Mouse (Mus musculus) liver, embryonic 13.5 days (tissue): ENCODE measurements around the gene Nuak2. TPM values are rescaled to one million over a fixed set of nuclear protein-coding genes. Genes with fewer than 3 reads are reported as not detected.

Source experiments
- ATAC-seq: fragments of 200-750 bp; cut with Nextera tagmentation; 2 replicates; pipeline ENCODE4 v1.8.0; 2017; ENCODE audit warnings: low read depth, mild to moderate bottlenecking, moderate number of reproducible peaks, moderate library complexity
- DNase-seq: peaks from one replicate; pipeline ENCODE4 v3.0.0; 2022
- H3K27ac ChIP-seq: fragments of 300-500 bp; sonication (generic); 2 replicates; pipeline ENCODE4 v1.5.1; 2015; ENCODE audit warnings: moderate library complexity, mild to moderate bottlenecking, inconsistent platforms
- H3K27me3 ChIP-seq: fragments of 300-500 bp; sonication (generic); 2 replicates; pipeline ENCODE4 v1.6.1; 2015; ENCODE audit warnings: mild to moderate bottlenecking, inconsistent platforms
- H3K36me3 ChIP-seq: fragments of 300-500 bp; sonication (generic); 2 replicates; pipeline ENCODE4 v1.6.1; 2015; ENCODE audit warnings: mild to moderate bottlenecking, inconsistent platforms
- H3K4me1 ChIP-seq: fragments of 300-500 bp; sonication (generic); replicated peaks from 2 replicates; pipeline ENCODE4 v1.6.1; 2015; ENCODE audit warnings: inconsistent platforms
- H3K4me2 ChIP-seq: fragments of 300-500 bp; sonication (generic); 2 replicates; pipeline ENCODE4 v1.6.1; 2015; ENCODE audit warnings: inconsistent platforms, mild to moderate bottlenecking, moderate library complexity
- H3K4me3 ChIP-seq: fragments of 300-500 bp; sonication (generic); replicated peaks from 2 replicates; pipeline ENCODE4 v1.5.1; 2015; ENCODE audit warnings: mild to moderate bottlenecking, inconsistent platforms
- H3K9ac ChIP-seq: fragments of 300-500 bp; sonication (generic); 2 replicates; pipeline ENCODE4 v1.6.1; 2015; ENCODE audit warnings: mild to moderate bottlenecking, inconsistent platforms
- H3K9me3 ChIP-seq: fragments of 300-500 bp; sonication (generic); replicated peaks from 2 replicates; pipeline ENCODE4 v1.6.1; 2016; ENCODE audit warnings: inconsistent platforms
- WGBS: fragments of 180-500 bp; shearing (Covaris S2); methylation state at CpG from one replicate; pipeline ENCODE4 v1.1.7; 2015; ENCODE audit not compliant: insufficient replicate concordance; 5-methylcytosine and 5-hydroxymethylcytosine counted together
- polyA plus RNA-seq: library from polyadenylated mRNA; unstranded; fragments of >200 nt; fragmentation: Nextera tagmentation; extraction: Ambion mirVana; gene quantifications from 2 replicates; pipeline ENCODE4 v1.2.1, GENCODE M21; 2015

Gene Nuak2
- polyA plus RNA-seq, 1 experiment from 2014 or later: 1.6 TPM

DNA sequence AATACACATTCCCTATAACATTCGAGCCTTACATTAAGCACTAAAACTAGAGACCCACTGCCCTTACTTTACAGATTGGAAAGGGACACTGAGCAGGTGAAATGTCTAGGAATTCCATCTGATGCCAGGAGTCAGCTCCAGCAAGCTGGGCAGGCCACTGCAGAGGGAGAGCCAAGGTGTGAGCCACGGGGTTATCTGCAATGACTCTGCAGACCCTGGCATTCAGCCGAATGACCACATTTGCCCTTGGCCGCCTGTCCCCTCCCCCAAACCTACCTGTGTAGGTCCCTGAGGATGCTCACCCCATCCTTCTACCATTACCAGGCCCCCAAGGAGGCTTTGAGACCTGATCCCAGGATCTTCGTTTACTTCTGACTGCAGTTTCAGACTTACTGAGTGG, 16.2 kb upstream of the Nuak2 start:
- Histone ChIP-seq H3K27me3 (peaks cover 88% of the 10 kb centered on the region), H3K9me3 (no peaks in the 10 kb centered on the region), H3K27ac (no peak overlapping the region), H3K36me3 (no peaks in the 10 kb centered on the region), H3K4me3 (no peak overlapping the region), H3K9ac (no peak overlapping the region), H3K4me2 (no peak overlapping the region), H3K4me1 (peaks cover 15% of the 10 kb centered on the region; the same call in 1 of the 2 replicates)
- ATAC-seq (no peak), DNase-seq (no peak)
- 64% methylated on average over 5 of the region's 5 CpGs for WGBS

GRCm38 (mm10) chr1:132301242-132301641, 14.7 kb upstream of the Nuak2 start:
- Histone ChIP-seq H3K4me2 (no peak overlapping the region), H3K9ac (no peak overlapping the region), H3K4me3 (no peak overlapping the region), H3K9me3 (no peaks in the 10 kb centered on the region), H3K27me3 (peaks cover 77% of the 10 kb centered on the region), H3K36me3 (no peaks in the 10 kb centered on the region), H3K27ac (no peak overlapping the region), H3K4me1 (peaks cover 15% of the 10 kb centered on the region; the same call in 1 of the 2 replicates)
- WGBS: 84% methylated on average over 5 of the region's 5 CpGs
- ATAC-seq: no peak
- no peak for DNase-seq

DNA sequence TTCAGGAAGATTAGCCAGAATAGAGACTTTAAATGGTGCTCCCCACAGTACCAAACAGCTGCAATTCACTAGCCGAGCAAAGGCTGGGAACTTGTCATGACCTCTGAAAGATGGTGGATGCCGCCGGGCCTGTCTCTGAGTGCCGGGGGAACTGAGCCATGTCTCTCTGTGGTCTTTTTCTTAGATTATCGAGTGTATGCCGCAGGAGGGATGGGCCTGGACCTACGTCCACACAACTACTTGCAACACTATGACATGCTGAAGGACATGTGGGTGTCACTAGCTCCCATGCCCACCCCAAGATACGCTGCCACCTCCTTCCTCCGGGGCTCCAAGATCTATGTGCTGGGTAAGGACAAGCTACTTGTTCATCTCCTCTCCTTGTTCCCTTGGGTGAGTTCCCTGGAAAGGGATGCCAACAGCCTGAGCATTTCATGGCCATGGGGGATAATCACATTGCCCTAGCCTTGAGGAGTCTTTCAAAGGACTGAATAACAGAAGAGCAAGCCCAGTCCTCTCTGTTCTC, 13.5 kb upstream of the Nuak2 start:
- WGBS: 72% methylated on average over 9 of the region's 9 CpGs
- no peaks in the 10 kb centered on the region for H3K9me3 ChIP-seq
- ATAC-seq (no peak), DNase-seq (no peak)
- H3K27me3 ChIP-seq: peaks cover 65% of the 10 kb centered on the region
- no peak overlapping the region for H3K4me2 ChIP-seq
- no peak overlapping the region for H3K4me3 ChIP-seq
- H3K4me1 ChIP-seq: peaks cover 15% of the 10 kb centered on the region; the same call in 1 of the 2 replicates
- H3K36me3 ChIP-seq: no peaks in the 10 kb centered on the region
- H3K9ac ChIP-seq: no peak overlapping the region
- no peak overlapping the region for H3K27ac ChIP-seq

DNA sequence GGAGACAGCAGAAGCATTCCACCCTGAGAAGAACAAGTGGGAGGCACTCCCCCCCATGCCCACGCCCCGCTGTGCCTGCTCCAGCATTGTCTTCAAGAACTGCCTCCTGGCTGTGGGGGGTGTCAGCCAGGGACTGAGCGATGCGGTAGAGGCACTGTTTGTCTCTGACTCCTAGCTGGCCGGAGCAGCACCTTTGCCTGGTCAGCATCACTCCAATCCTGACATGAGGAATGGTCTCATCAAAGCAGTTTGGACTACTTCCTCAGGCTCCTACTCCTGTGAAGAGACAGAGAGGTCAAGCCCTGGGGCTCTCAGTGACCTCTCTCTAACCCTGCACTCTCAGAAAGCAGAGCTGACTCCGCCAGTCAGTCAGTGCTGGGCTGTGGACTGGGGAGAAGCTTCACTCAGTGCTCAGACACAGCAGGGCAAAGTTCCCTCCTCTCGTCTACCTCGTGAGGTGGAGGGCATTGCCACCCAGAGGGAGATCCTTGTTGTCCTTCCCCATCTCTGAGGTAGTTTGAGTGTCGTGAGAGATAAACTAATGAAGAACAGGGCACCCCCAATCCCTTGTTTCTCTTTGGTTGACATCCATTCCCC, 11.2 kb upstream of the Nuak2 start:
- no peak overlapping the region for H3K4me3 ChIP-seq
- no peaks in the 10 kb centered on the region for H3K9me3 ChIP-seq
- H3K27me3 ChIP-seq: peaks cover 56% of the 10 kb centered on the region
- H3K4me1 ChIP-seq: no peaks in the 10 kb centered on the region
- no peak for ATAC-seq
- no peak overlapping the region for H3K4me2 ChIP-seq
- H3K27ac ChIP-seq: no peak overlapping the region
- no peak overlapping the region for H3K9ac ChIP-seq
- WGBS: 40% methylated on average over 9 of the region's 9 CpGs
- H3K36me3 ChIP-seq: no peaks in the 10 kb centered on the region
- DNase-seq: no peak

DNA sequence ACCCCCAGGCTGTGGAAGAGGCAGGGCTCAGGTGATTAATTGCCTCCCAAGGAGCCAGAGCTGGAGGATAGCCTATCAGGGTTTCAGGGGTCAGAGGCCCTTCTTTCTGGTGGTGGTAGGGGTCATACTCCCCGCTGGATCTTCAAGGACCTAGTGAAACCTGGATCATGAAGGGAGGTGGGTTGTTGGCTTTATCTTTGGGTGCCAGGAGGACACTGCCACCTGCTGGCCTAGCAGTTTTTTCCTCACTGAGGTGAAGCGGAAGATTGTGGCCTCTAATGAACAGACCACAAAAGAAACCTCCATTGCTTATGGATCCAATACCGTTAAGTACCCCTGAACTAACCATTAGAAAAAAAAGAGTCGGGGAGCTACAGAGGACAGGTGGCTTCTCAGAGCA, 9.8 kb upstream of the Nuak2 start:
- no peak overlapping the region for H3K4me3 ChIP-seq
- H3K27ac ChIP-seq: no peak overlapping the region
- no peak for ATAC-seq
- H3K4me1 ChIP-seq: no peaks in the 10 kb centered on the region
- peaks cover 48% of the 10 kb centered on the region for H3K27me3 ChIP-seq
- H3K9me3 ChIP-seq: no peaks in the 10 kb centered on the region
- no peak for DNase-seq
- H3K4me2 ChIP-seq: no peak overlapping the region
- no peaks in the 10 kb centered on the region for H3K36me3 ChIP-seq
- 13% methylated on average over 4 of the region's 4 CpGs for WGBS
- H3K9ac ChIP-seq: no peak overlapping the region

DNA sequence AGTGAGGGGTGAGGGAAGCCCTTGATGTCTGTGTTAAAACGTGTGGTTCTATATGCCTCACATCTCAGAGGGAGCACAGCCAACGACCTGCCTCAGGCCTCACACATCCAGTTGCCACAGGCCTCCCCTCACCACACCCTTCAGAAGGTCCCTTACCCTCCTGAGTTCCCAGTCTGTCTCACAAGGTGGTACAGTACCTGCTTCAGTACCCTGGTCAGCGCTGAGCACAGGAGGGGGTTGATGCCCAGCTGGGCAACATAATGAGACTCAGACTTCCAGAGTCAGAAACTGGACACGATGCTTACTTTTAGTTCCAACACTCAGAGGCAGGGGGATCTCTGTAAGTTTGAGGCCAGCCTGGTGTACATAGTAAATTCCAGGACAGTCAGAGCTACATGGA, 9.1 kb upstream of the Nuak2 start:
- peaks cover 1% of the 10 kb centered on the region; the same call in 1 of the 2 replicates for H3K4me1 ChIP-seq
- DNase-seq: no peak
- H3K36me3 ChIP-seq: no peaks in the 10 kb centered on the region
- H3K9me3 ChIP-seq: no peaks in the 10 kb centered on the region
- WGBS: 19% methylated on average over 4 of the region's 4 CpGs
- no peak overlapping the region for H3K9ac ChIP-seq
- no peak overlapping the region for H3K4me3 ChIP-seq
- H3K27me3 ChIP-seq: peaks cover 44% of the 10 kb centered on the region
- no peak overlapping the region for H3K27ac ChIP-seq
- no peak overlapping the region for H3K4me2 ChIP-seq
- no peak for ATAC-seq

- Histone ChIP-seq H3K27me3 (peaks cover 41% of the 10 kb centered on the region), H3K4me3 (no peak overlapping the region)
- 68% methylated on average over 6 of the region's 6 CpGs for WGBS
Measured at GRCm38 (mm10) chr1:132307962-132308361, 8.0 kb upstream of the Nuak2 start.

GRCm38 (mm10) chr1:132308674-132309073, 7.3 kb upstream of the Nuak2 start:
- peaks cover 37% of the 10 kb centered on the region for H3K27me3 ChIP-seq
- H3K36me3 ChIP-seq: no peaks in the 10 kb centered on the region
- DNase-seq: no peak
- no peak overlapping the region for H3K9ac ChIP-seq
- no peak overlapping the region for H3K27ac ChIP-seq
- H3K4me3 ChIP-seq: no peak overlapping the region
- H3K4me1 ChIP-seq: peaks cover 7% of the 10 kb centered on the region; the same call in 1 of the 2 replicates
- no peaks in the 10 kb centered on the region for H3K9me3 ChIP-seq
- WGBS: 79% methylated on average over 7 of the region's 7 CpGs
- ATAC-seq: no peak
- H3K4me2 ChIP-seq: no peak overlapping the region

More at GRCm38 (mm10) chr1:132307962-132308361, 8.0 kb upstream of the Nuak2 start:
- Histone ChIP-seq H3K36me3 (no peaks in the 10 kb centered on the region), H3K9ac (no peak overlapping the region), H3K4me2 (no peak overlapping the region), H3K27ac (no peak overlapping the region), H3K4me1 (peaks cover 7% of the 10 kb centered on the region; the same call in 1 of the 2 replicates), H3K9me3 (no peaks in the 10 kb centered on the region)
- no peak for ATAC-seq
- no peak for DNase-seq

DNA sequence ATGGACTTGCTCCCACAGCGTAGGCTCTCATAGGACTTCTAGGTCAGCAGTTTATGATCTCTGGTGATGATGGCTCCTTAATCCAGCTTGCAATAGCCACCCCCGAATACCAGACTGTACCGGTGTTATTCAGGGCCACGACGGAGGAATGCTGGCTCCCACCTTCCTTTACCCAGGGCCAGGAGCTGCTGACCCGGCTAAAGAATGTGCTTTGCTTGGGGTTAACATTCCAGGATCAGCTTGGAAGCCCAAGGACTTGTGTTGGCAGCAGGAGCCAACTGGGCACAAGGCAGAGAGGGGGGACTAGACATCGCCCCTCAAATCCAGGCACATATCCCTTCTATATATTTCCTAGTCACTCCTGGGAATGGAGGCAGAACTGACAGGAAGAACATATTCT, 5.2 kb upstream of the Nuak2 start:
- peaks cover 10% of the 10 kb centered on the region for H3K4me1 ChIP-seq
- no peak overlapping the region for H3K9ac ChIP-seq
- no peak overlapping the region for H3K27ac ChIP-seq
- H3K4me2 ChIP-seq: no peak overlapping the region
- H3K4me3 ChIP-seq: no peak overlapping the region
- WGBS: 57% methylated on average over 7 of the region's 7 CpGs
- H3K27me3 ChIP-seq: peaks cover 54% of the 10 kb centered on the region
- no peaks in the 10 kb centered on the region for H3K9me3 ChIP-seq
- ATAC-seq (no peak), DNase-seq (no peak)
- no peaks in the 10 kb centered on the region for H3K36me3 ChIP-seq

GRCm38 (mm10) chr1:132311174-132311859, 4.6 kb upstream of the Nuak2 start:
- no peak overlapping the region for H3K4me2 ChIP-seq
- no peak for ATAC-seq
- H3K4me3 ChIP-seq: no peak overlapping the region
- H3K4me1 ChIP-seq: peaks cover 16% of the 10 kb centered on the region
- peaks cover 60% of the 10 kb centered on the region for H3K27me3 ChIP-seq
- no peak for DNase-seq
- no peaks in the 10 kb centered on the region for H3K36me3 ChIP-seq
- H3K9ac ChIP-seq: no peak overlapping the region
- WGBS: 32% methylated on average over 10 of the region's 10 CpGs
- no peaks in the 10 kb centered on the region for H3K9me3 ChIP-seq
- H3K27ac ChIP-seq: no peak overlapping the region

DNA sequence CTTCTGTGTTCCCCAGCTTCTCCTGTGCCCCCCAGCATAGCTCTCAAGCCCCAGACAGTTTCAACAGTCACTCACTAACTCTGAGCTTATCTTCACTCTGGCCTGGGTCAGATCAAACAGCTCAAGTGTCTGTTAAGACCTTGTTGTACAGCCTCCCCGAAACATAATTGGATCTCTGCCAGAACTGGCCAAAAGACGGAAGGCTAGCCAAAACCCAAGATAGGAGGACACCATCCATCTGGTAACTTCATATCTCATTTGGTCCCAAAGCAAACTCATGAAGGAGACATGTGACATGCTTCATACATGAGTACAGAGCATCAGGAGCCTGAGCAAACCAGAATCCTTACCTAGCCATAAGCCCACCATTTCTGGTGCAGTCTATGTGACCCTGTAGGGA, 3.9 kb upstream of the Nuak2 start:
- Histone ChIP-seq H3K9me3 (no peaks in the 10 kb centered on the region), H3K36me3 (no peaks in the 10 kb centered on the region), H3K4me3 (no peak overlapping the region), H3K4me2 (no peak overlapping the region), H3K4me1 (peaks cover 23% of the 10 kb centered on the region), H3K9ac (no peak overlapping the region), H3K27me3 (peaks cover 67% of the 10 kb centered on the region), H3K27ac (no peak overlapping the region)
- no peak for ATAC-seq
- no peak for DNase-seq
- 26% methylated on average over 2 of the region's 2 CpGs for WGBS
